Mouse (Mus musculus) megakaryocyte progenitor cell, adult 5-6 weeks (primary cell): ENCODE measurements at regions not wholly inside any gene's neighbourhood (a gene's known extent, or its start where the extent isn't known, plus 50 kb on each side); places are given as distances from the start of the nearest gene placed in this dataset.
"Not testable (repeated sequence)": the region's sequence is repeated elsewhere in the genome, so short reads cannot be mapped to it uniquely, and the experiment has no call there.

ENCODE experiments used
- ATAC-seq: replicated peaks from 2 replicates; pipeline ENCODE4 v1.8.0; 2016; ENCODE audit warnings: mild to moderate bottlenecking, moderate TSS enrichment, inconsistent platforms; ENCODE audit not compliant: poor library complexity

- ATAC-seq, result peak; percentile 70
Observed at GRCm38 (mm10) chr10:96407846-96408245, 209.0 kb upstream of the Btg1 start.

- ATAC-seq, result peak; percentile 57; the same call in 1 of the 2 replicates
Observed at GRCm38 (mm10) chr10:96408250-96408649, 208.6 kb upstream of the Btg1 start.

- no peak for ATAC-seq
Observed at GRCm38 (mm10) chr10:96410028-96410427, 206.8 kb upstream of the Btg1 start.

GRCm38 (mm10) chr10:96414807-96415206 lies 202.0 kb upstream of the Btg1 start:
- ATAC-seq, result no peak

GRCm38 (mm10) chr10:96421506-96421905 lies 195.3 kb upstream of the Btg1 start:
- not testable (repeated sequence) for ATAC-seq

GRCm38 (mm10) chr10:96427407-96427806 lies 189.4 kb upstream of the Btg1 start:
- no peak for ATAC-seq

- peak; percentile 72 for ATAC-seq
Observed at GRCm38 (mm10) chr10:96430142-96430541, 186.7 kb upstream of the Btg1 start.

- peak; percentile 78 for ATAC-seq
Observed at GRCm38 (mm10) chr10:96435109-96435508, 181.7 kb upstream of the Btg1 start.

- ATAC-seq, result peak; percentile 52; the same call in 1 of the 2 replicates
Observed at GRCm38 (mm10) chr10:96438398-96439103, 178.3 kb upstream of the Btg1 start.

- ATAC-seq, result no peak
Observed at GRCm38 (mm10) chr10:96442165-96442564, 174.6 kb upstream of the Btg1 start.

- ATAC-seq, result no peak
Observed at GRCm38 (mm10) chr10:96450266-96450665, 166.5 kb upstream of the Btg1 start.

- ATAC-seq, result no peak
Observed at GRCm38 (mm10) chr10:96454857-96455256, 161.9 kb upstream of the Btg1 start.

GRCm38 (mm10) chr10:96458551-96458950 lies 158.3 kb upstream of the Btg1 start:
- ATAC-seq, result no peak

GRCm38 (mm10) chr10:96459186-96459585 lies 157.6 kb upstream of the Btg1 start:
- ATAC-seq, result no peak

- no peak for ATAC-seq
Observed at GRCm38 (mm10) chr10:96460151-96460550, 156.7 kb upstream of the Btg1 start.

GRCm38 (mm10) chr10:96460617-96461338 lies 156.0 kb upstream of the Btg1 start:
- 0 out of 2 replicates have a peak, but pooled peaks have one; percentile 23 for ATAC-seq

- ATAC-seq, result peak; percentile 94
Observed at GRCm38 (mm10) chr10:96465967-96466366, 150.8 kb upstream of the Btg1 start.

- ATAC-seq, result no peak
Observed at GRCm38 (mm10) chr10:96466845-96467244, 150.0 kb upstream of the Btg1 start.

- ATAC-seq, result no peak
Observed at GRCm38 (mm10) chr10:96467661-96468060, 149.1 kb upstream of the Btg1 start.

- ATAC-seq, result peak; percentile 83
Observed at GRCm38 (mm10) chr10:96471523-96471922, 145.3 kb upstream of the Btg1 start.

- ATAC-seq, result no peak
Observed at GRCm38 (mm10) chr10:96479350-96479749, 137.5 kb upstream of the Btg1 start.

- ATAC-seq, result no peak
Observed at GRCm38 (mm10) chr10:96479786-96480185, 137.0 kb upstream of the Btg1 start.
